Mouse (Mus musculus): ENCODE results near the gene B3galnt2.

DNA sequence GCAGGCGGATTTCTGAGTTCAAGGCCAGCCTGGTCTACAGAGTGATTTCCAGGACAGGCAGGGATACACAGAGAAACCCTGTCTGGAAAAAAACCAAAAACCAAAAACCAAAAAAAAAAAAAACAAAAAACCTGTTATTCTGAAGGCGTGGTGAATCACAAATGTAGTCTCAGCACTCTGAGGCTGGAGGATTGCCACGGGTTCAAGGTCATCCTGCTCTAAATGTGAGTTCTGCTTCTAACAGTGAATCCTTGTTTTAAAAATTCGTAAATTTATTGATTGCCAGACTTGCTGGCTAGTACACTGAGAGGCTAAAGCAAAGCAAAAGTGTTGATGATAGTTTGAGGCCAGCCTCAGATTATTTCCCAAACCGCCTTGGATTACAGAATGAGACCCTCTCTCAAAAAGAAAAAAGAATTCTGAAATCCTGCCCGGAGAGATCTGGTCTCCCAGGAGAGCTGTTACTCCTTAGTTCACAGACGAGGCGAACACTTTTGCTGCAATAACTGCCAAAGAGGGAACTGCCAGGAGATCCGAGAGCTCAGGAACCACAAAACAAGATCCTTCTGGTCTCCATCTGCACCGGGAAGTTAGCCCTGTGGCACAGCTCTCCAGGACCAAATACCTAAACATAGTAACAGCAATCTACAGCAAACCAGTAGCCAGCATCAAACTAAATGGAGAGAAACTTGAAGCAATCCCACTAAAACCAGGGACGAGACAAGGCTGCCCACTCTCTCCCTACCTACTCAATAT lies 81.8 kb downstream of the B3galnt2 start:
- TF ChIP-seq CTCF (IDR thresholded peaks at IDR 0.05) (no peak), POLR2A (IDR thresholded peaks at IDR 0.05; ENCODE audit: insufficient read depth, low read depth, low read length) (no peak), EP300 (IDR thresholded peaks at IDR 0.05; ENCODE audit: insufficient read depth, low read depth, low read length) (no peak)
